9 mouse cellular contexts compared by ENCODE assay signal in the genomic region with DNA sequence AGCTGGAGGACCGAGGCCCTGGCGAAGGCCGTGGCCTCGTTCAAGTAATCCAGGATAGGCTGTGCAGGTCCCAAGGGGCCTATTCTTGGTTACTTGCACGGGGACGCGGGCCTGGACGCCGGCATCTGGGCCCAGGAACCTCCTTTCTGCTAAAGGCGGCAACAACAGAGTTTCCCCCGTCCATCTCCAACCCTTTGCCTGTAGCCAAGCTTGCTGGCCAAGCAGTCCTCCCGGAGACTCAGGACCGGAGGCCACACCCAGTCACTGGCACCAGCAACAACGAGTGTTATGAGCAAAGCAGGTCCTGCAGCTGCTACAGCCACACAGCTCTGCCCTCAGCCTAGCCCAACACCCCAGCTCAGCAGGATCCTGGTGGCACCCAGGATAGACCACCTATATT. TPM values are rescaled to one million over a fixed set of nuclear protein-coding genes. Genes with fewer than 3 reads are reported as not detected.
DNase-seq lines count a peak whose midpoint lies in the region; ATAC-seq and TF ChIP-seq lines count a peak whose summit lies in the region.
"Had no signal": no experiment of that assay in that cellular context is flagged by ENCODE, and none has a peak within 500 bp of the region (broad histone marks: within the 10 kb centered on the region; RNA-seq: fewer than 3 reads in every experiment).

No protein-coding gene starts in this region.

- no peaks in the 10 kb centered on the region for H3K9me3 ChIP-seq in hindbrain, postnatal 0 days (ENCODE audit: low read length)
- no peaks in the 10 kb centered on the region for H3K9me3 ChIP-seq in hindbrain, embryonic 12.5 days (replicated peaks)
- H3K9me3 ChIP-seq in embryonic facial prominence, embryonic 12.5 days = no peaks in the 10 kb centered on the region
- no peaks in the 10 kb centered on the region for H3K9me3 ChIP-seq in midbrain, embryonic 13.5 days

- no peak for ATAC-seq in hindbrain, postnatal 0 days
- no peak for ATAC-seq in hindbrain, embryonic 12.5 days (ENCODE audit: low FRiP score)
- ATAC-seq in embryonic facial prominence, embryonic 12.5 days (ENCODE audit: insufficient number of reproducible peaks, insufficient read depth, low FRiP score, low TSS enrichment) = no peak
- no peak for ATAC-seq in midbrain, embryonic 13.5 days
- no peak for ATAC-seq in frontal cortex, adult (ENCODE audit: low TSS enrichment)

- DNase-seq in hindbrain, postnatal 0 days (ENCODE audit: low spot score) = no peak
- DNase-seq in heart, postnatal 10 days = peak; percentile 72 to 77
- peak; percentile 73 for DNase-seq in lung, postnatal 10 days
- DNase-seq in cerebellum, adult 11-12 months = no peak

- no peaks in the 10 kb centered on the region for H3K27me3 ChIP-seq in hindbrain, postnatal 0 days (ENCODE audit: insufficient read depth, low read length)
- H3K27me3 ChIP-seq in hindbrain, embryonic 12.5 days = no peaks in the 10 kb centered on the region
- H3K27me3 ChIP-seq in embryonic facial prominence, embryonic 12.5 days = no peaks in the 10 kb centered on the region
- H3K27me3 ChIP-seq in midbrain, embryonic 13.5 days = no peaks in the 10 kb centered on the region

- WGBS in hindbrain, postnatal 0 days = 78% methylated on average over 14 of the region's 14 CpGs
- 80% methylated on average over 14 of the region's 14 CpGs for WGBS in hindbrain, embryonic 12.5 days
- WGBS in embryonic facial prominence, embryonic 12.5 days = 77% methylated on average over 14 of the region's 14 CpGs
- WGBS in midbrain, embryonic 13.5 days = 81% methylated on average over 14 of the region's 14 CpGs

- no peak for TF ChIP-seq CTCF in hindbrain, postnatal 0 days (IDR thresholded peaks at IDR 0.05; ENCODE audit: low read depth)

- no peak overlapping the region for H3K9ac ChIP-seq in hindbrain, postnatal 0 days (replicated peaks; ENCODE audit: low read length)
- H3K9ac ChIP-seq in hindbrain, embryonic 12.5 days = no peak overlapping the region
- H3K9ac ChIP-seq in embryonic facial prominence, embryonic 12.5 days = peak overlapping the region; percentile 2; the same call in 1 of the 2 replicates
- no peak overlapping the region for H3K9ac ChIP-seq in midbrain, embryonic 13.5 days (replicated peaks)
- H3K9ac ChIP-seq: liver, embryonic 14.5 days had no signal

- intact Hi-C loops in heart, postnatal 10 days (cut with DNase I) = no loop called here

- H3K4me1 ChIP-seq in hindbrain, postnatal 0 days (ENCODE audit: insufficient read depth, low read length) = peaks cover 3% of the 10 kb centered on the region; the same call in 1 of the 2 replicates
- peaks cover 43% of the 10 kb centered on the region for H3K4me1 ChIP-seq in hindbrain, embryonic 12.5 days
- peaks cover 37% of the 10 kb centered on the region for H3K4me1 ChIP-seq in embryonic facial prominence, embryonic 12.5 days
- peaks cover 44% of the 10 kb centered on the region for H3K4me1 ChIP-seq in midbrain, embryonic 13.5 days (replicated peaks)

- no peak overlapping the region for H3K4me2 ChIP-seq in hindbrain, postnatal 0 days (ENCODE audit: low read depth, low read length)
- H3K4me2 ChIP-seq in hindbrain, embryonic 12.5 days (replicated peaks) = no peak overlapping the region
- no peak overlapping the region for H3K4me2 ChIP-seq in embryonic facial prominence, embryonic 12.5 days (replicated peaks)
- no peak overlapping the region for H3K4me2 ChIP-seq in midbrain, embryonic 13.5 days (replicated peaks)

- no peak overlapping the region for H3K4me3 ChIP-seq in hindbrain, postnatal 0 days (ENCODE audit: low read length)
- no peak overlapping the region for H3K4me3 ChIP-seq in hindbrain, embryonic 12.5 days
- no peak overlapping the region for H3K4me3 ChIP-seq in embryonic facial prominence, embryonic 12.5 days
- H3K4me3 ChIP-seq in midbrain, embryonic 13.5 days (replicated peaks) = no peak overlapping the region

- H3K27ac ChIP-seq in hindbrain, postnatal 0 days = peak overlapping the region; percentile 23; the same call in 1 of the 2 replicates
- H3K27ac ChIP-seq in hindbrain, embryonic 12.5 days = no peak overlapping the region
- peak overlapping the region; percentile 80 for H3K27ac ChIP-seq in embryonic facial prominence, embryonic 12.5 days
- no peak overlapping the region for H3K27ac ChIP-seq in midbrain, embryonic 13.5 days
- H3K27ac ChIP-seq: liver, embryonic 14.5 days had no signal

- 0 out of 2 replicates have a peak, but pooled peaks cover 3% of the 10 kb centered on the region for H3K36me3 ChIP-seq in hindbrain, postnatal 0 days (ENCODE audit: insufficient read depth, low read length)
- no peaks in the 10 kb centered on the region; the same call in 1 of the 2 replicates for H3K36me3 ChIP-seq in hindbrain, embryonic 12.5 days
- H3K36me3 ChIP-seq in embryonic facial prominence, embryonic 12.5 days = no peaks in the 10 kb centered on the region; the same call in 1 of the 2 replicates
- no peaks in the 10 kb centered on the region for H3K36me3 ChIP-seq in midbrain, embryonic 13.5 days

RNA-seq across cellular contexts. Expression of a gene that starts 20.8 kb away (rescaled TPM):
- 4.5 and 5.9 TPM in 2 replicates for total RNA-seq in hindbrain, postnatal 0 days (2014; rRNA removed)
- polyA plus RNA-seq in hindbrain, postnatal 0 days (2015; fragmentation: Nextera tagmentation; extraction: Ambion mirVana) = 3.3 TPM in 2 replicates
- polyA plus RNA-seq in hindbrain, embryonic 12.5 days (2016; fragmentation: Nextera tagmentation; extraction: Ambion mirVana) = 13.8 and 14.9 TPM in 2 replicates
- polyA plus RNA-seq in embryonic facial prominence, embryonic 12.5 days (2016; fragmentation: Nextera tagmentation; extraction: Ambion mirVana) = 27.3 and 28.1 TPM in 2 replicates
- total RNA-seq in heart, postnatal 10 days (2021) = 1 to 10 TPM; 1.5 to 3.7 TPM
- polyA plus RNA-seq in midbrain, embryonic 13.5 days (2015; fragmentation: Nextera tagmentation; extraction: Ambion mirVana) = 4.2 and 4.4 TPM in 2 replicates

Comparison
In these comparisons a context has a peak if more than half of its experiments do, and no peak if none do; other contexts are left out.
1. H3K27ac ChIP-seq: peak in hindbrain, postnatal 0 days (single experiment) and embryonic facial prominence, embryonic 12.5 days (single experiment); none in hindbrain, embryonic 12.5 days (single experiment) and midbrain, embryonic 13.5 days (single experiment).
2. DNase-seq: peak in heart, postnatal 10 days (2 of 2) and lung, postnatal 10 days (single experiment); none in hindbrain, postnatal 0 days (single experiment) and cerebellum, adult 11-12 months (single experiment).